Mouse (Mus musculus): ENCODE results near the gene Sptbn2. TPM values are rescaled to one million over a fixed set of nuclear protein-coding genes. Genes with fewer than 3 reads are reported as not detected.

Gene Sptbn2
- total and polyA plus RNA-seq, 2 experiments from 2014 or later: 17.9 to 143 TPM

DNA sequence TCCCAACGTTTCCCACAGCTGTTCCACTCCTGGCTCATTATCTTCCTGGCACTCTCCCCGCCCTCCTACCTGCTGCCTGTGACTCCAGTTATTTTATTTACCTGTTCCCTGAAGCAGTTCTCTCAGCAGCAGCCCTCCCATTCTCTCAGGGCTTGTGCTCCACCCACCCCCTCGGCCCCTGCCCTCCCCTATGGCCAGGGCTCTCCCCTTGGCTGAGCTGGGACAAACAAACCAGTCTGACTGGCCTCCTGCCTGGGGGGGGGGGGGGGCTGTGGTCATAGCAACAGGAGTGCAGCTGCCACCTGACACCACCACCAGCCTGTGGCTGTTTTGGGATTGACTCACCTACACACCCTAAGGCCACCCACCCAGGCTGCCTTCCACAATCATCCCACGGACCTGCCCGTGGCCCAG, 8.4 kb downstream of the Sptbn2 start:
- WGBS: 22% methylated on average over 5 of the region's 5 CpGs
- no peak overlapping the region for H3K9ac ChIP-seq (replicated peaks; ENCODE audit: low read length)
- H3K4me3 ChIP-seq (ENCODE audit: low read length): no peak overlapping the region
- no peak overlapping the region for H3K4me2 ChIP-seq (ENCODE audit: low read depth, low read length)
- DNase-seq (ENCODE audit: low spot score) (no peak), ATAC-seq (no peak)
- H3K4me1 ChIP-seq (ENCODE audit: insufficient read depth, low read length): peaks cover 3% of the 10 kb centered on the region; the same call in 1 of the 2 replicates
- H3K9me3 ChIP-seq (ENCODE audit: low read length): no peaks in the 10 kb centered on the region
- TF ChIP-seq CTCF (IDR thresholded peaks at IDR 0.05; ENCODE audit: low read depth): no peak
- peaks cover 12% of the 10 kb centered on the region; the same call in 1 of the 2 replicates for H3K36me3 ChIP-seq (ENCODE audit: insufficient read depth, low read length)
- no peaks in the 10 kb centered on the region for H3K27me3 ChIP-seq (ENCODE audit: insufficient read depth, low read length)
- H3K27ac ChIP-seq: no peak overlapping the region

GRCm38 (mm10) chr19:4720112-4720511, 9.1 kb downstream of the Sptbn2 start:
- Histone ChIP-seq H3K36me3 (ENCODE audit: insufficient read depth, low read length) (peaks cover 15% of the 10 kb centered on the region; the same call in 1 of the 2 replicates), H3K4me3 (ENCODE audit: low read length) (no peak overlapping the region), H3K27ac (no peak overlapping the region), H3K4me2 (ENCODE audit: low read depth, low read length) (no peak overlapping the region), H3K9ac (replicated peaks; ENCODE audit: low read length) (no peak overlapping the region), H3K27me3 (ENCODE audit: insufficient read depth, low read length) (no peaks in the 10 kb centered on the region), H3K9me3 (ENCODE audit: low read length) (no peaks in the 10 kb centered on the region), H3K4me1 (ENCODE audit: insufficient read depth, low read length) (peaks cover 3% of the 10 kb centered on the region; the same call in 1 of the 2 replicates)
- WGBS: 86% methylated on average over 15 of the region's 15 CpGs
- ATAC-seq: no peak
- DNase-seq (ENCODE audit: low spot score): no peak
- TF ChIP-seq CTCF (IDR thresholded peaks at IDR 0.05; ENCODE audit: low read depth): no peak

DNA sequence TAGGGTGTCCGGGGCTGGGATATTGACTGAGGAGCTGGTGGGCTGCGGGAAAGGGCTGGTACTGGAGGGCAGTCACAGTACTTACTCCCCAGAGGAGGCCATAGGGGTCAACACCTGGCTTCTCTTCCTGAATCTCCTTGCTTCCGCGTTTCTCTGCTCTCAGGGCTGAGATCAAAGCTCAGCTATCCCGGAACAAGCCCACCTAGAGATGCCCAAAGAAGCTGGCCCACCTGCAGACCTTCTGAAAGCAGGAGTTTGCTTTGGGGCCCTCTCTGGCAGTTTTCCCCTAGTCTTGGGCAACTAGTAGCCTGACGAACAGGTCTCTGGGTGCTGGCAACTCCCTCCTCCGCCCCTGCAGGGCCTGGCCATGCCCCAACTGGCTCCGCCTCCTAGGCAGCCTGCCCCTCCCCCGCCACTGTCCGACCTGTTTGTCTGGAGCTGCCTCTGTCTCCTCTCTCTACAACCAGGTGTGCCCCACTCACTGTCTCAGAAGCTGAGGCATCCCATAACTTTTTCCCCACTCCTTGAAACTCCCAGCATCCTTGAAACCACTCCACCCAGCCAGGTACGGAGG, 9.8 kb downstream of the Sptbn2 start:
- no peak for TF ChIP-seq CTCF (IDR thresholded peaks at IDR 0.05; ENCODE audit: low read depth)
- Histone ChIP-seq H3K9me3 (ENCODE audit: low read length) (no peaks in the 10 kb centered on the region), H3K27me3 (ENCODE audit: insufficient read depth, low read length) (no peaks in the 10 kb centered on the region), H3K4me1 (ENCODE audit: insufficient read depth, low read length) (0 out of 2 replicates have a peak, but pooled peaks cover 3% of the 10 kb centered on the region), H3K27ac (no peak overlapping the region), H3K4me2 (ENCODE audit: low read depth, low read length) (no peak overlapping the region), H3K36me3 (ENCODE audit: insufficient read depth, low read length) (peaks cover 19% of the 10 kb centered on the region; the same call in 1 of the 2 replicates), H3K9ac (replicated peaks; ENCODE audit: low read length) (no peak overlapping the region), H3K4me3 (ENCODE audit: low read length) (no peak overlapping the region)
- ATAC-seq: no peak
- DNase-seq (ENCODE audit: low spot score): no peak
- WGBS: 27% methylated on average over 11 of the region's 11 CpGs

GRCm38 (mm10) chr19:4729186-4729585, 18.2 kb downstream of the Sptbn2 start:
- Histone ChIP-seq H3K4me2 (ENCODE audit: low read depth, low read length) (no peak overlapping the region), H3K27me3 (ENCODE audit: insufficient read depth, low read length) (no peaks in the 10 kb centered on the region), H3K4me1 (ENCODE audit: insufficient read depth, low read length) (no peaks in the 10 kb centered on the region), H3K36me3 (ENCODE audit: insufficient read depth, low read length) (peaks cover 59% of the 10 kb centered on the region), H3K9me3 (ENCODE audit: low read length) (no peaks in the 10 kb centered on the region), H3K9ac (replicated peaks; ENCODE audit: low read length) (no peak overlapping the region), H3K27ac (no peak overlapping the region), H3K4me3 (ENCODE audit: low read length) (no peak overlapping the region)
- 91% methylated on average over 9 of the region's 9 CpGs for WGBS
- TF ChIP-seq CTCF (IDR thresholded peaks at IDR 0.05; ENCODE audit: low read depth): no peak
- DNase-seq (ENCODE audit: low spot score) (no peak), ATAC-seq (no peak)

GRCm38 (mm10) chr19:4733052-4733451, 22.1 kb downstream of the Sptbn2 start:
- DNase-seq (ENCODE audit: low spot score) (no peak), ATAC-seq (no peak)
- no peak overlapping the region for H3K27ac ChIP-seq
- H3K4me1 ChIP-seq (ENCODE audit: insufficient read depth, low read length): no peaks in the 10 kb centered on the region
- 86% methylated on average over 3 of the region's 3 CpGs for WGBS
- no peak overlapping the region for H3K4me2 ChIP-seq (ENCODE audit: low read depth, low read length)
- no peak for TF ChIP-seq CTCF (IDR thresholded peaks at IDR 0.05; ENCODE audit: low read depth)
- no peak overlapping the region for H3K9ac ChIP-seq (replicated peaks; ENCODE audit: low read length)
- no peak overlapping the region for H3K4me3 ChIP-seq (ENCODE audit: low read length)
- no peaks in the 10 kb centered on the region for H3K9me3 ChIP-seq (ENCODE audit: low read length)
- no peaks in the 10 kb centered on the region for H3K27me3 ChIP-seq (ENCODE audit: insufficient read depth, low read length)
- peaks cover 63% of the 10 kb centered on the region for H3K36me3 ChIP-seq (ENCODE audit: insufficient read depth, low read length)

- Histone ChIP-seq H3K4me1 (ENCODE audit: insufficient read depth, low read length) (no peaks in the 10 kb centered on the region), H3K27me3 (ENCODE audit: insufficient read depth, low read length) (no peaks in the 10 kb centered on the region), H3K9me3 (ENCODE audit: low read length) (no peaks in the 10 kb centered on the region), H3K36me3 (ENCODE audit: insufficient read depth, low read length) (peaks cover 70% of the 10 kb centered on the region), H3K27ac (no peak overlapping the region), H3K9ac (replicated peaks; ENCODE audit: low read length) (no peak overlapping the region), H3K4me3 (ENCODE audit: low read length) (no peak overlapping the region), H3K4me2 (ENCODE audit: low read depth, low read length) (no peak overlapping the region)
- TF ChIP-seq CTCF (IDR thresholded peaks at IDR 0.05; ENCODE audit: low read depth): no peak
- DNase-seq (ENCODE audit: low spot score) (no peak), ATAC-seq (no peak)
- 83% methylated on average over 13 of the region's 13 CpGs for WGBS
These were observed 26.9 kb downstream of the Sptbn2 start for GRCm38 (mm10) chr19:4737866-4738265.

- Histone ChIP-seq H3K27ac (no peak overlapping the region), H3K27me3 (ENCODE audit: insufficient read depth, low read length) (no peaks in the 10 kb centered on the region), H3K4me1 (ENCODE audit: insufficient read depth, low read length) (no peaks in the 10 kb centered on the region), H3K4me3 (ENCODE audit: low read length) (no peak overlapping the region), H3K36me3 (ENCODE audit: insufficient read depth, low read length) (peaks cover 64% of the 10 kb centered on the region), H3K9me3 (ENCODE audit: low read length) (no peaks in the 10 kb centered on the region), H3K9ac (replicated peaks; ENCODE audit: low read length) (no peak overlapping the region), H3K4me2 (ENCODE audit: low read depth, low read length) (no peak overlapping the region)
- DNase-seq (ENCODE audit: low spot score): no peak
- WGBS: 86% methylated on average over 11 of the region's 11 CpGs
- TF ChIP-seq CTCF (IDR thresholded peaks at IDR 0.05; ENCODE audit: low read depth): no peak
- ATAC-seq: no peak
These were observed 28.1 kb downstream of the Sptbn2 start for GRCm38 (mm10) chr19:4739053-4739452.
